Mouse (Mus musculus) gastrocnemius, adult 18-20 months (tissue): ENCODE data around the gene Aifm2. TPM values are rescaled to one million over a fixed set of nuclear protein-coding genes. Genes with fewer than 3 reads are reported as not detected.

Experiments used
- DNase-seq: peaks from one replicate; pipeline ENCODE4 v3.0.0; 2021; ENCODE audit warnings: low spot score
- microRNA-seq: library from miRNA; unstranded; fragments of <30 nt; microRNA quantifications from one replicate; pipeline ENCODE4 v1.2.0, GENCODE M21; 2021
- total RNA-seq, 2 experiments: library from RNA; stranded (reverse); gene quantifications; 2 replicates each; pipeline ENCODE4 v1.2.3; 2021

Aifm2 gene
- total RNA-seq, 2 experiments from 2014 or later, result 12.4 to 15.2 TPM

- DNase-seq, result no peak
Measured at GRCm38 (mm10) chr10:61764689-61765088, 49.6 kb downstream of the Aifm2 start.

GRCm38 (mm10) chr10:61765558-61765957, 50.5 kb downstream of the Aifm2 start:
- DNase-seq, result no peak

GRCm38 (mm10) chr10:61766806-61767205, 51.7 kb downstream of the Aifm2 start:
- DNase-seq, result no peak

GRCm38 (mm10) chr10:61781461-61782128, 66.5 kb downstream of the Aifm2 start:
- no peak for DNase-seq

GRCm38 (mm10) chr10:61782799-61783611, 67.9 kb downstream of the Aifm2 start:
- peak; percentile 7 for DNase-seq

- DNase-seq, result peak; percentile 24
Measured at GRCm38 (mm10) chr10:61783621-61784251, 68.7 kb downstream of the Aifm2 start, which contains the start of gene H2afy2. Gene H2afy2 (minus strand): TSS chr10:61784147.

GRCm38 (mm10) chr10:61784414-61784813, 69.4 kb downstream of the Aifm2 start:
- DNase-seq, result no peak

- DNase-seq, result no peak
Measured at GRCm38 (mm10) chr10:61787541-61788313, 72.7 kb downstream of the Aifm2 start.

GRCm38 (mm10) chr10:61788499-61788898, 73.4 kb downstream of the Aifm2 start:
- DNase-seq, result no peak

Small RNAs within 50 kb of the gene (microRNA-seq; reads per million reads assigned to microRNA genes)
- not detected for gene Mir5108

Other genes with a start within 250 kb of the Aifm2 start
- gene Lrrc20, start 239.5 kb upstream of the Aifm2 start, total RNA-seq, result 100 to 1,000 TPM; 161 to 167 TPM
- gene Npffr1, start 119.8 kb upstream of the Aifm2 start, total RNA-seq, result under 1 TPM; 0.07 to 0.11 TPM
- 10 to 100 TPM; 57.6 to 68.1 TPM for gene Ppa1, start 66.7 kb upstream of the Aifm2 start, total RNA-seq
- gene Sar1a, start 35.0 kb upstream of the Aifm2 start, total RNA-seq, result 100 to 1,000 TPM; 115 to 135 TPM
- 10 to 100 TPM; 13.0 to 15.1 TPM for gene Tysnd1, start 19.7 kb upstream of the Aifm2 start, total RNA-seq
- gene H2afy2, start 68.9 kb downstream of the Aifm2 start, total RNA-seq, result under 1 TPM; 0.71 to 0.83 TPM